Mouse (Mus musculus): Measurements from ENCODE around the gene Oca2.
A peak's percentile ranks its signal among the peaks of the same experiment; 100 is the strongest.

Gene Oca2

GRCm38 (mm10) chr7:56239543-56239942, at the start of gene Oca2:
Gene Oca2, plus strand, starts transcription at chr7:56239760.
- DNase-seq = no peak

- no peak for DNase-seq
Observed at GRCm38 (mm10) chr7:56191041-56191440, 48.5 kb upstream of the Oca2 start.

- no peak for DNase-seq
Observed at GRCm38 (mm10) chr7:56191661-56192060, 47.9 kb upstream of the Oca2 start.

GRCm38 (mm10) chr7:56201483-56202218, 37.9 kb upstream of the Oca2 start:
- no peak for DNase-seq

GRCm38 (mm10) chr7:56202843-56203242, 36.7 kb upstream of the Oca2 start:
- no peak for DNase-seq

- no peak for DNase-seq
Observed at GRCm38 (mm10) chr7:56203286-56203685, 36.3 kb upstream of the Oca2 start.

- no peak for DNase-seq
Observed at GRCm38 (mm10) chr7:56204877-56205276, 34.7 kb upstream of the Oca2 start.

GRCm38 (mm10) chr7:56220811-56221210, 18.7 kb upstream of the Oca2 start:
- no peak for DNase-seq

- no peak for DNase-seq
Observed at GRCm38 (mm10) chr7:56235794-56236423, 3.7 kb upstream of the Oca2 start.

GRCm38 (mm10) chr7:56236617-56237016, 2.9 kb upstream of the Oca2 start:
- no peak for DNase-seq

- no peak for DNase-seq
Observed at GRCm38 (mm10) chr7:56254568-56254967, 15.0 kb downstream of the Oca2 start.

- DNase-seq = no peak
Observed at GRCm38 (mm10) chr7:56257875-56258441, 18.4 kb downstream of the Oca2 start.

GRCm38 (mm10) chr7:56277506-56277905, 37.9 kb downstream of the Oca2 start:
- no peak for DNase-seq

- DNase-seq = peak; percentile 89
Observed at GRCm38 (mm10) chr7:56291468-56292115, 52.0 kb downstream of the Oca2 start.

- no peak for DNase-seq
Observed at GRCm38 (mm10) chr7:56304408-56304807, 64.8 kb downstream of the Oca2 start.

- DNase-seq = no peak
Observed at GRCm38 (mm10) chr7:56314358-56314757, 74.8 kb downstream of the Oca2 start.

GRCm38 (mm10) chr7:56315630-56316529, 76.3 kb downstream of the Oca2 start:
- DNase-seq = no peak

GRCm38 (mm10) chr7:56327738-56328137, 88.2 kb downstream of the Oca2 start:
- DNase-seq = no peak

GRCm38 (mm10) chr7:56348528-56348927, 109.0 kb downstream of the Oca2 start:
- peak; percentile 7 for DNase-seq

GRCm38 (mm10) chr7:56356658-56357342, 117.2 kb downstream of the Oca2 start:
- no peak for DNase-seq

- no peak for DNase-seq
Observed at GRCm38 (mm10) chr7:56381750-56382421, 142.3 kb downstream of the Oca2 start.
